Mouse (Mus musculus) embryonic fibroblast, embryonic 13.5 days (primary cell): ENCODE results near the gene Ccl20.

ENCODE experiments used
- CTCF ChIP-seq: IDR thresholded peaks from 2 replicates; pipeline ENCODE4 v1.5.1; 2011; ENCODE audit warnings: mild to moderate bottlenecking, control low read depth, low read length, moderate library complexity, borderline replicate concordance; ENCODE audit not compliant: insufficient read depth
- POLR2A ChIP-seq: IDR thresholded peaks from 2 replicates; pipeline ENCODE4 v1.6.1; 2011; ENCODE audit warnings: low read depth, mild to moderate bottlenecking, control low read depth, low read length, moderate library complexity

GRCm38 (mm10) chr1:83105464-83105863, 11.1 kb upstream of the Ccl20 start:
- no peak for TF ChIP-seq POLR2A
- no peak for TF ChIP-seq CTCF
